Mouse (Mus musculus) ES-Bruce4 (cell line): ENCODE measurements around the gene Arsj.

Source experiments
- EP300 ChIP-seq: IDR thresholded peaks from 2 replicates; pipeline ENCODE4 v1.6.1; 2011; ENCODE audit warnings: low read depth, low read length; ENCODE audit not compliant: insufficient read depth
- POLR2A ChIP-seq: IDR thresholded peaks from one replicate; pipeline ENCODE4 v1.8.1; 2011; ENCODE audit warnings: low read length; ENCODE audit not compliant: insufficient read depth

DNA sequence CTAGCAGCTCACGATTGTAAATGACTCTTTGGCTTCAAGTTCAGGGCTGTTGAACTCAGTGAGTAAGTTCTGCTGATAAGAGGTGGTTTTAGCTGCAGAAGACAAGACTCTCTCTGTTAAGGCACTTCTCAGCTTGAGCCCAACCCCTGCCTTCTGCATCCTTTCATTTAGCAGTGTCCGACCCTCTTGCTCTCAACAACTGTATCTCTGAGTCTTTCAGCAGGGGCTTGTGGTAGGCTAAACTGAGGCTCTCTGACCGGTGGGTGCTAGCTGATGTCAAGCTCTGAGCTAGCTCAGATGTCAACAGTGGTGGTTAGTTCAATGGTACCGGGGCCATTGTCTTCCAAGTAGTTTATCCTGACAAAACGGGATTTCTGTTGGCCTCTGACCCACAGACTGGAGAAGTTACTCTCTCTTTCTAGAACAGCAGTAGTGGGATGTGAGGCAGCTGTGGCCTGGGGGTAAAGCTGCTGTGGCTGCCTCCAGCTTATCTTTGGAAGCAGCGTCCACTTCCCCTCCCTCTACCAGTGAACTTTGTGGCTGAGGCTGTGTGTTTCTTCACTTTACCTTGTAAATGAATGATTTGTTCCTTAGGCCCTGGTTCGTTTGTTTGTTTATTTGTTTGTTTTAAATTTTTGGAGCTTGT is 34.6 kb downstream of the Arsj start:
- TF ChIP-seq EP300 (no peak), POLR2A (no peak)
